Mouse (Mus musculus) brown adipose tissue, adult 24 weeks (tissue): Measurements from ENCODE around the gene Foxj2. TPM values are rescaled to one million over a fixed set of nuclear protein-coding genes. Genes with fewer than 3 reads are reported as not detected.

ENCODE experiments used
- H3K27ac ChIP-seq: fragments of 200-500 bp; replicated peaks from 2 replicates; pipeline ENCODE4 v1.5.1; 2012; ENCODE audit warnings: low read depth, mild to moderate bottlenecking, low read length
- H3K4me1 ChIP-seq: fragments of 200-500 bp; 2 replicates; pipeline ENCODE4 v1.6.1; 2012; ENCODE audit warnings: low read length, mixed read lengths; ENCODE audit not compliant: control insufficient read depth, insufficient read depth, insufficient read length
- H3K4me3 ChIP-seq: fragments of 200-500 bp; 2 replicates; pipeline ENCODE4 v1.5.1; 2012; ENCODE audit warnings: low read depth, mild to moderate bottlenecking, low read length, moderate library complexity; ENCODE audit not compliant: insufficient read depth
- polyA plus RNA-seq: library from polyadenylated mRNA; stranded (reverse); fragments of >200 nt; gene quantifications from 2 replicates; pipeline ENCODE4 v1.2.4, GENCODE M21; 2012; ENCODE audit not compliant: missing spikeins, insufficient read depth, insufficient read length

The Foxj2 gene
- polyA plus RNA-seq, 1 experiment: 10.5 TPM

DNA sequence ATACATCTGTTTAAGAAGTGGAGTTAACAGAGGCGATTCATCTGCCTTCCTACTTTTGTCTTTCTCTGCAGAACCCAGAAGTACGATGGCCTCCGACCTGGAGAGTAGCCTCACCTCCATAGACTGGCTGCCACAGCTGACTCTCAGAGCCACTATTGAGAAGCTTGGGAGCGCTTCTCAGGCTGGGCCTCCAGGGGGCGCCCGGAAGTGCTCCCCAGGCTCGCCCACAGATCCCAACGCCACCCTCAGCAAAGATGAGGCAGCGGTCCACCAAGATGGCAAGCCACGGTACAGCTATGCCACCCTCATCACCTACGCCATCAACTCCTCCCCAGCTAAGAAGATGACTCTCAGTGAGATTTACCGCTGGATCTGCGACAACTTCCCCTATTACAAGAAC, 8.4 kb downstream of the Foxj2 start:
- no peak overlapping the region for H3K27ac ChIP-seq
- peaks cover 22% of the 10 kb centered on the region for H3K4me1 ChIP-seq
- no peak overlapping the region for H3K4me3 ChIP-seq

GRCm38 (mm10) chr6:122832880-122833279, 13.2 kb downstream of the Foxj2 start:
- no peaks in the 10 kb centered on the region for H3K4me1 ChIP-seq
- H3K27ac ChIP-seq: no peak overlapping the region
- no peak overlapping the region for H3K4me3 ChIP-seq

DNA sequence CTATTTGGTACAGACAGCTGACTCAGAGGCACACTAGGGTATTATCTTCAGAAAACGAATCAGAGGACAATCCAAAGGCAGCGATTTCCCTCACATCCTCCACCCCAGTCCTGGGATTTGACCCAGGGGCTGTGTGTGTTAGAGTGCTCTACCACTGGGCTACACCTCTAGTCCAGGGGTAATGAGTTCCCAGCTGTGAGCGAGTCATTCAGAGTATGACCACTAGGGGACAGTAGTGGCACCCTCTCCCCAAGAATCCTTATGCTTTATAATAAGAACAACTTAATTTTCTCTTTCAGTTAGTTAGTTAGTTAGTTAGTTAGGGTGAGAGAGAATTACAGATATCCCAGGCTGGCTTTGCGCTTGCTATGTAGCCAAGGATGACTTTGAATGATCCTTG, 14.7 kb downstream of the Foxj2 start:
- Histone ChIP-seq H3K4me1 (no peaks in the 10 kb centered on the region), H3K27ac (no peak overlapping the region), H3K4me3 (no peak overlapping the region)

- Histone ChIP-seq H3K27ac (no peak overlapping the region), H3K4me1 (no peaks in the 10 kb centered on the region), H3K4me3 (no peak overlapping the region)
Measured at GRCm38 (mm10) chr6:122836974-122837373, 17.3 kb downstream of the Foxj2 start.

DNA sequence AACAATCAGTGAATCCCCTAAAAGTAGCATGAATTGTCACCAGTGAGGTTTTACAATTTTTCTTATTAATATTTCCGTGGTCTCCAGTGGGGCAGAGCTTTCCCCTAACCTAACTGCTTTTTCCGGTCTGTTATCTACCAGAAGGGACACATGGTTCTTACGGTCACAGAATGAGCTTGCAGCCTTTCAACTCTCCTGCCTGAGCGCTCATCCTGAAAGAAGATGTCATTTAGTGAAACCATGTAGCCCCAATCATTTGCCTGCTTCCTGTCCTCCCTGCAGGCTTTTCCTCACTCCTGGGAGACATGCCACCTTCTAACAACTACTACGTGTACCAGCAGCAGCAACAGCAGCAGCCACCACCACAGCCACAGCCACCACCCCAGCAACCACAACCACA, 17.8 kb downstream of the Foxj2 start:
- Histone ChIP-seq H3K4me1 (no peaks in the 10 kb centered on the region), H3K27ac (no peak overlapping the region), H3K4me3 (no peak overlapping the region)

GRCm38 (mm10) chr6:122843759-122844158, 24.0 kb downstream of the Foxj2 start:
- no peak overlapping the region for H3K27ac ChIP-seq
- no peak overlapping the region for H3K4me3 ChIP-seq
- no peaks in the 10 kb centered on the region for H3K4me1 ChIP-seq

DNA sequence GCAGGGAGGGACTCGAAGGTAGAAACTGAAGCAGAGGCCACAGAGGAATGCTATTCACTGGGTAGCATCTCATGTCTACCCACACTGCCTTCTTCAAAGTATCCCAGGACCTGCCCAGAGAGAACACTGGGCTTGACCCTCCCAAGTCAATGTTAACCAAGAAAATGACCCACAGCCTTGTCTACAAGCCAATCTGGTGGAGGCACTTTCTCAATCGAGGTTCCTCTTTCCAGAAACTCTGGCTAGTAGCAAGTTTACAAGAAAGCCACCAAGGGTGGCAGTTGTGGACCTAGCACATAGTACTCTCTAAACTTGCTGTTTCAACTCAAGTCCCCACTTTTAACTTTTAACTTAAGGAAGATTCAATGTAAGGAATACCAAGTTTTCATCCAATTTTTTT, 33.0 kb downstream of the Foxj2 start:
- Histone ChIP-seq H3K27ac (0 out of 2 replicates have a peak overlapping the region, but pooled peaks have one; percentile 19), H3K4me1 (no peaks in the 10 kb centered on the region), H3K4me3 (no peak overlapping the region)

GRCm38 (mm10) chr6:122854552-122854951, 34.8 kb downstream of the Foxj2 start:
- Histone ChIP-seq H3K4me1 (no peaks in the 10 kb centered on the region), H3K27ac (peak overlapping the region; percentile 58), H3K4me3 (peak overlapping the region; percentile 19)

GRCm38 (mm10) chr6:122855955-122856354, 36.2 kb downstream of the Foxj2 start, which contains the start of gene C3ar1:
TSS of gene C3ar1 (minus strand) at chr6:122856161.
- H3K4me1 ChIP-seq: no peaks in the 10 kb centered on the region
- peak within 1 kb of the TSS; percentile 24; the same call in 1 of the 2 replicates for H3K4me3 ChIP-seq
- no peak within 1 kb of the TSS for H3K27ac ChIP-seq

- Histone ChIP-seq H3K4me3 (no peak overlapping the region), H3K27ac (no peak overlapping the region), H3K4me1 (no peaks in the 10 kb centered on the region)
Measured at GRCm38 (mm10) chr6:122862434-122862833, 42.7 kb downstream of the Foxj2 start.

- no peaks in the 10 kb centered on the region for H3K4me1 ChIP-seq
- no peak overlapping the region for H3K27ac ChIP-seq
- no peak overlapping the region for H3K4me3 ChIP-seq
Measured at GRCm38 (mm10) chr6:122862871-122863270, 43.2 kb downstream of the Foxj2 start.

DNA sequence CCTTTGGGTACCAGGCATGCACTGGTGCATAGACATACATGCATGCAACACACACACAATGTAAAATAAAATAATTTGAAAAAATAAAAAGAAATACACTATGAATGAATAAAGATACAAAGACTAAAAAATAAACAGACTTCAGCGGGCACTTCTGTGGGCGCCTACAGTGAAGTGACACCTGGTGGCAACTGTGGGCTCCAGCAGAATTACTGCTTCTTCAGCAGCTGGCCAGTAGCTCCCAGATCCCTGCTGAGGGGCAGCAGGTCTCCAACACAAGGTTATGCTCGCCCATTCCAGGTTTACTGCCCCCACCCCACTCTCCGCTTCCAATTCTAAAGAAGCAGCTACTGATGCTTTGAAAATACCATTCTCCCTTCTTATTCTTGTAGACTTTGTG, 48.2 kb downstream of the Foxj2 start:
- Histone ChIP-seq H3K27ac (no peak overlapping the region), H3K4me3 (no peak overlapping the region), H3K4me1 (no peaks in the 10 kb centered on the region; the same call in 1 of the 2 replicates)

DNA sequence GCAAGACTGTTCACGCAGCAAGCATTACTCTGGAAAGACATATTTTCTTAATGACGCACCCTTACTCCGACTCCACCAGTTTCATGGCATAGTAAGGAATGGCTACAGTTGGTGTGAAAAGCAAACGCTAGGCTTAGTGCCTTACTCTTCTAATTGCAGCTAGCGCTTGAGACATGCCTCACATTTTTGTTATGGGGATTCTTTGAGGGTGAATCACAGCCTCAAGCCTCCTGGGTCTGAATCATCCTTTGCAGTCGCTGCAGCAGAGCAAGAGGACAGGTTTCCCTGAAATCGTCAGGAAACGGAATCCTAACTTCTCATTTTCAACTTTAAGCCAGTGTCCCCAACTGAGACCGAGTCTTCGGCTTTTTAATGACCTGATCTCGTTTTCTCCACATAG, 50.1 kb downstream of the Foxj2 start:
- no peak overlapping the region for H3K4me3 ChIP-seq
- no peaks in the 10 kb centered on the region; the same call in 1 of the 2 replicates for H3K4me1 ChIP-seq
- 0 out of 2 replicates have a peak overlapping the region, but pooled peaks have one; percentile 10 for H3K27ac ChIP-seq

DNA sequence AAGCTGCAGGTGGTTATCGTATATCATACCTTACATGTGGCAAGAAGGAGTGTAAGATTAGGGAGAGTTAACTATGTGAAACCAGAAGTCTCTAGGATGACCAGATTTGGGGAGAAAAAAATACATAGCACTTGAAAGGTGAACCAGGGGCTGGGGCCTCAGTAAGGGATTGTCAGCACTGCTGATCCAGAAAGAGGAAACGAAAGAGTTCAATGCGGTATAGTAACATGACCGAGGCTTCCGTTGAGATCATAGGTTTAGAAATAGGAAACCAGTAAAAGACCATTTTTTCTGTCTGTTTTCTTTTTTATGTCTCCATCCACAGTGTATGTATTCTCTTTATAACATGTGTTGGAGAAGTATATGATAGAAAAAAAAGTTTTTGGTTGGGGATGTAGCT, 53.1 kb downstream of the Foxj2 start:
- Histone ChIP-seq H3K4me3 (no peak overlapping the region), H3K27ac (no peak overlapping the region), H3K4me1 (peaks cover 4% of the 10 kb centered on the region)

DNA sequence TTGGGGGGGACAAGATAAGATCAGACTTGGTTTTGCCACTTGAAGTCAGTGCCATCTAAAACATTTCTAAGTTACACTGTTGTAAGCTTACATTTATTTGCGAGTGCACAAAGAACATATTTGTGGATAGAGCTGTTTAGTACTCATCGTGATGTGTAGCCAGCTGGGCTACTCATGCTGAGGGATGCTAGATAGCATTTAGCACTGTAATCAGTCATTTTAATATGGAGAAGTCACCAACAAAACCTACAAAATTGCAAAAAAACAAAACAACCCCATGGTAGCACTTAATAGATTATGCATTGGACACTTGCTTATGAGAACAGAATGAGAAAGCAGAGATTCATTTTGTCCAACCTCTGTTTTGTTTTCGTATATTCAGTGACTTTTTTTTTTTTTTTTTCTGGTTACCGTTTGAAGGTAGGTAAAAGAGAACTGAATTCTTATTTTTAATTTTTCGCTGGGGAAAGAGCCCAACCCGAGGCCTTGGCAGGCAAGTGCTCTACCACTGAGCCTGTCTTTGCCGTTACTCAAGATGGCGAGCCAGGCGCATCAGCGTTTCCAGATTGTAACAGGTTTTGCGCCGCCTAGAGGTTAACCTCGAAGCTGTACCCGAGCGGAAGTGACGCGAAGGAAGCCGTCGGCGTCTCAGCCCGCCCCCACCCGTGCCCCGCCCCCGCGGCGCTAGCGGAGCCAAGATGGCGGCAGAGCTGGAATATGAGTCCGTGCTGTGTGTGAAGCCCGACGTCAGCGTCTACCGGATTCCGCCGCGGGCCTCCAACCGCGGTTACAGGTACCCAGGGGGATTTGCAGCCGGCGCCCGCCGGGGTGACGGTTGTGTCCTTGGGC, 54.4 kb downstream of the Foxj2 start, which contains the start of gene Necap1:
Necap1 (plus strand) TSS at position 604 of the 849 bp plus-strand sequence.
- Histone ChIP-seq H3K4me1 (peaks cover 4% of the 10 kb centered on the region), H3K27ac (peak within 1 kb of the TSS; percentile 60), H3K4me3 (peak within 1 kb of the TSS; percentile 83)
